Mouse (Mus musculus) stomach, postnatal 0 days (tissue): ENCODE results near the gene Eif3a. TPM values are rescaled to one million over a fixed set of nuclear protein-coding genes. Genes with fewer than 3 reads are reported as not detected.

Experiments used
- ATAC-seq: fragments of 200-750 bp; cut with Nextera tagmentation; 2 replicates; pipeline ENCODE4 v1.8.0; 2017; ENCODE audit not compliant: low FRiP score, low TSS enrichment
- DNase-seq: peaks from one replicate; pipeline ENCODE4 v3.0.0-alpha.2; 2016; ENCODE audit warnings: low spot score
- H3K27ac ChIP-seq: fragments of 300-500 bp; sonication (generic); replicated peaks from 2 replicates; pipeline ENCODE4 v1.5.1; 2014; ENCODE audit warnings: mild to moderate bottlenecking, control low read depth
- H3K27me3 ChIP-seq: fragments of 300-500 bp; sonication (generic); 2 replicates; pipeline ENCODE4 v1.6.1; 2014; ENCODE audit warnings: low read length; ENCODE audit not compliant: control insufficient read depth, insufficient read depth
- H3K36me3 ChIP-seq: fragments of 300-500 bp; sonication (generic); 2 replicates; pipeline ENCODE4 v1.6.1; 2014; ENCODE audit warnings: low read length, mixed read lengths; ENCODE audit not compliant: control insufficient read depth, insufficient read depth
- H3K4me1 ChIP-seq: fragments of 300-500 bp; sonication (generic); replicated peaks from 2 replicates; pipeline ENCODE4 v1.6.1; 2014; ENCODE audit warnings: antibody characterized with exemption; ENCODE audit not compliant: control insufficient read depth, insufficient read depth
- H3K4me2 ChIP-seq: fragments of 300-500 bp; sonication (generic); replicated peaks from 2 replicates; pipeline ENCODE4 v1.6.1; 2014; ENCODE audit warnings: low read depth, mild to moderate bottlenecking, control low read depth, moderate library complexity
- H3K4me3 ChIP-seq: fragments of 300-500 bp; sonication (generic); 2 replicates; pipeline ENCODE4 v1.5.1; 2014; ENCODE audit warnings: low read depth, low read length, control low read depth
- H3K9ac ChIP-seq: fragments of 300-500 bp; sonication (generic); 2 replicates; pipeline ENCODE4 v1.6.1; 2014; ENCODE audit warnings: mild to moderate bottlenecking, low read length, control low read depth, mixed read lengths
- H3K9me3 ChIP-seq: fragments of 300-500 bp; sonication (generic); 2 replicates; pipeline ENCODE4 v1.6.1; 2016; ENCODE audit warnings: low read length; ENCODE audit not compliant: control insufficient read depth
- CTCF ChIP-seq: IDR thresholded peaks from 2 replicates; pipeline ENCODE4 v1.5.1; 2016; ENCODE audit warnings: antibody characterized with exemption, low read depth, mild to moderate bottlenecking, moderate library complexity
- EP300 ChIP-seq: optimal IDR thresholded peaks from 2 replicates; pipeline ENCODE3; 2016; ENCODE audit warnings: antibody characterized with exemption
- WGBS: fragments of 180-500 bp; shearing (Covaris S2); extraction: QIAGEN DNeasy Blood & Tissue Kit; methylation state at CpG from one replicate; pipeline ENCODE4 v1.1.7; 2014; 5-methylcytosine and 5-hydroxymethylcytosine counted together
- microRNA-seq: library from miRNA; unstranded; fragments of <30 nt; microRNA quantifications from one replicate; pipeline ENCODE4, GENCODE M21; 2016
- polyA plus RNA-seq: library from polyadenylated mRNA; unstranded; fragments of >200 nt; fragmentation: Nextera tagmentation; extraction: Ambion mirVana; gene quantifications from 2 replicates; pipeline ENCODE4 v1.2.1, GENCODE M21; 2015

The Eif3a gene
- polyA plus RNA-seq, 1 experiment from 2014 or later: 60.1 TPM

DNA sequence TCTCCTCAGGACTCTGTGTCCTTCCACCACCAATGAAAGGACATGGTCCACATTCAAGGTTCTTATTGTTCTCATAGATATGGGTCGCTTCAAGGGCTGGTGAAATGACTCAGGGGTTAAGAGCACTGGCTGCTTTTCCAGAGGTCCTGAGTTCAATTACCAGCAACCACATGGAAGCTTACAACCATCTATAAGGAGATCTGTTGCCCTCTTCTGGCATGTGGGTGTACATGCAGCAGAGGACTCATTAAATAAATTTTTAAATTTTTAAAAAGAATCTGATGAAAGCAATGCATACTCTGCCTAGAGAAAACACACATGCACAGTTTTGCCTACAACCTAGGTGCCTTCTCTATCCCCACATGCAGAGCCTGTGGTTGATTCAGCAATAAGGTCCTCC, 49.9 kb downstream of the Eif3a start:
- ATAC-seq (no peak), DNase-seq (no peak)
- no peak overlapping the region for H3K9ac ChIP-seq
- H3K4me1 ChIP-seq: no peaks in the 10 kb centered on the region
- no peaks in the 10 kb centered on the region for H3K36me3 ChIP-seq
- WGBS: 58% methylated on average over 1 of the region's 1 CpGs
- H3K27ac ChIP-seq: no peak overlapping the region
- no peak overlapping the region for H3K4me3 ChIP-seq
- no peaks in the 10 kb centered on the region for H3K9me3 ChIP-seq
- no peak overlapping the region for H3K4me2 ChIP-seq
- H3K27me3 ChIP-seq: no peaks in the 10 kb centered on the region
- no peak for TF ChIP-seq EP300
- TF ChIP-seq CTCF: peak; percentile 17; the same call in 1 of the 2 replicates

DNA sequence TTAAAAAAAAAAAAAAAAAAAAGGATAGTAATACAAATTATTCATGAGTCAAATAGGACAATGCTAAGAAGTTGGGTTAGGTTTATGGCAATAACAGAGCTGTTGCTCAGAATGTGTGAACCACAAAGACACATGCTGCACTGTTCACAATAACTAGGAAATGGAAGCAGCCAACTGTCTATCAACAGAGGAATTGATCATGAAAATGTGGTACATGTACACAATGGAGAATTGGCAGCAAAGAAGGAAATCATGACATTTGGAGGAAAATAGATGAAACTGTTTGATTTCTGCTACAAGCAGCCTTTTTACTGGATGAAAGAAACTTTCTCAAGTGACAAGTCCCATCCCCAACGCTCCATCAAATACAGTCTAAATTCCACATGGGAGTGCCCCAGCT, 58.5 kb downstream of the Eif3a start:
- H3K4me1 ChIP-seq: no peaks in the 10 kb centered on the region
- no peaks in the 10 kb centered on the region for H3K27me3 ChIP-seq
- TF ChIP-seq CTCF (no peak), EP300 (no peak)
- WGBS: 78% methylated on average over 1 of the region's 1 CpGs
- H3K4me3 ChIP-seq: no peak overlapping the region
- no peak for ATAC-seq
- H3K4me2 ChIP-seq: no peak overlapping the region
- DNase-seq: no peak
- no peak overlapping the region for H3K27ac ChIP-seq
- H3K9me3 ChIP-seq: no peaks in the 10 kb centered on the region
- H3K36me3 ChIP-seq: no peaks in the 10 kb centered on the region
- no peak overlapping the region for H3K9ac ChIP-seq

DNA sequence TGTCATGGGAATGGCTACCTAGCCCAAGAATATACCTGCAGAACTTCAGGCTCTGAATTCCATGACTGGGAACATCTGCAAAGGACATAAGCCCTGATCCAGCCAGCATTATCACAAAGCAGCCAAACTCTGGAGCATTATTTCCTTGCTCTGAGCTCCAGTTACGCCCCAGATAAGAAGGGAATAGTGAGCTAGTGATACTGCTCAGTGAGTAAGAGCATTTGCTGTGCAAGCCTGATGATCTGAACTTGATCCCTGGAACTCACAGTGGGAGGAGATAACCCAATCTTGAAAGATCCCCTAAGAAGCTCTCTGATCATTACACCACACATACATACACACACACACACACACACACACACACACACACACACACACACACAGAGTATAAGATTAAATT, 59.2 kb downstream of the Eif3a start:
- Histone ChIP-seq H3K4me3 (no peak overlapping the region), H3K4me2 (no peak overlapping the region), H3K4me1 (no peaks in the 10 kb centered on the region), H3K27me3 (no peaks in the 10 kb centered on the region), H3K9me3 (no peaks in the 10 kb centered on the region), H3K36me3 (no peaks in the 10 kb centered on the region), H3K27ac (no peak overlapping the region), H3K9ac (no peak overlapping the region)
- no peak for TF ChIP-seq EP300
- no peak for TF ChIP-seq CTCF
- ATAC-seq (no peak), DNase-seq (no peak)
- 46% methylated on average over 1 of the region's 1 CpGs for WGBS

DNA sequence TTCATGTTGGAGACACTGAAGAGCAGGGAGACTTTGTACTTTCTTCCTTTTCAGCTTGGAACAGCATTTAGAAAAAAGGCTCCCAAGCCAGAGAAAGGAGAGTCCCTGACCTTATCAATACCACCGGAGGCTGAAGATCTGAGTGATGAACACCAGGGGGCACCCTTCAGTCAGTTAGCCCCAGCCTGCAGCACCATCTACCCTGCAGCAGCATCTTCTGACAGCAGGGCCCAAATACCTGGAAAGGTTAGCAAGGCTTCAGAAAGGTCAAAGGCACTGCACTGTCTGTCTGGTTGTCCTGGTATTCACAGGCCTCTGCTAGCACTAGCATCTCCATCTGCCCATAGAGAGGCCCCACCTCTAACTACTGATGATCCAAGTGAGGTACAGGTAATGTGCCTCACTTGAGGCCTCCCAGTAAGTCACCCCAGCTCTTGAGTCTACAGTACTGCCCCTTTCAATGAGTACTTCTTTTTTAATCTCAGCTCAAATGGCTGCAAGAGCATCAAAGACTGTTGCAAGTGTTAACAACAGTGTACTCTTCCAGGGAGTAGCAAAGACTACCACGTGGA, 60.1 kb downstream of the Eif3a start:
- H3K9ac ChIP-seq: no peak overlapping the region

DNA sequence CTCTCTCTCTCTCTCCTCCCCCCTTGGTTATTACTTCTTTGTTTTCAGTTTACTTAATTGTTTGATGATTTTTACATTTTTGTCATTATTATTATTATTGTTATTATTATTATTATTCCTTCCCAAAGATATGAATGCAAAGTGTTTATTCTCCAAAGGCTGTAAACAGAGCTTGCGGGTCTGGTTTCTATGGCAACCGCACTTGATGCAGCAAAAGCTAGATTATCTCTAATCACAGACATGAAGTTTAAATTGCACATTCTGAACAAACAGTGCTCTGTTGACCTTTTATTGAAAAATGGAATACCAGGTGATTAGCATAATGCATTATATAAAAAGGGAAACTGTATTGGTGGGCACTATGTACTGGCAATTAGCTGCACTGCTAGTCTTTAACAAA, 74.1 kb downstream of the Eif3a start:
- H3K36me3 ChIP-seq: no peaks in the 10 kb centered on the region
- no peaks in the 10 kb centered on the region for H3K27me3 ChIP-seq
- H3K27ac ChIP-seq: no peak overlapping the region
- no peak overlapping the region for H3K9ac ChIP-seq
- DNase-seq (no peak), ATAC-seq (no peak)
- H3K4me3 ChIP-seq: no peak overlapping the region
- H3K4me2 ChIP-seq: no peak overlapping the region
- H3K4me1 ChIP-seq: no peaks in the 10 kb centered on the region
- no peak for TF ChIP-seq EP300
- no peak for TF ChIP-seq CTCF
- no peaks in the 10 kb centered on the region for H3K9me3 ChIP-seq
- WGBS: 97% methylated on average over 2 of the region's 2 CpGs

More for the DNA sequence above, 60.1 kb downstream of the Eif3a start:
- ATAC-seq (0 out of 2 replicates have a peak, but pooled peaks have one; percentile 42), DNase-seq (peak; percentile 30)
- Histone ChIP-seq H3K4me3 (no peak overlapping the region), H3K4me1 (no peaks in the 10 kb centered on the region), H3K36me3 (no peaks in the 10 kb centered on the region), H3K4me2 (no peak overlapping the region), H3K9me3 (no peaks in the 10 kb centered on the region), H3K27ac (no peak overlapping the region), H3K27me3 (no peaks in the 10 kb centered on the region)
- TF ChIP-seq EP300 (no peak), CTCF (peak; percentile 73)
- 48% methylated on average over 2 of the region's 2 CpGs for WGBS

DNA sequence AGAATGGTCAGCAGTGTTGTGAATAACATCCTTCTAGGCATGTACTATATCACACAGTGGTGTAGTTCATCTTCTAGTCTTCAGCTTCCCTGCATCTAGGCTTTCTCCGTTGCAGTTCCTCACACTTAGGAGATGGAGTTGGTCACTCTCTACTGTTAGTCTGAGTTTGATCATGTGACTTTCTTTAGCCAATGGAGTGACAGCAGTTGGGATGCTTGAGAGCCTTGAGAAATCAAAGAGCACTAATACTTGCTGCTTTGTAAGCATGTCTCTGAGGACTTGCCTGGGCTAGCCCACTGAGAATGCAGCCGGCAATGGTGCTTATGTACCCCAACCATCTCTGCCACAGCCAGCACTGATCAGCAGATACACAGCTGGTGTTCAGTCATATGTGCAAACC, 77.9 kb downstream of the Eif3a start:
- Histone ChIP-seq H3K36me3 (no peaks in the 10 kb centered on the region), H3K9ac (no peak overlapping the region), H3K9me3 (no peaks in the 10 kb centered on the region), H3K4me2 (no peak overlapping the region), H3K4me1 (no peaks in the 10 kb centered on the region), H3K4me3 (no peak overlapping the region), H3K27me3 (no peaks in the 10 kb centered on the region), H3K27ac (no peak overlapping the region)
- 75% methylated on average over 2 of the region's 2 CpGs for WGBS
- DNase-seq (no peak), ATAC-seq (no peak)
- no peak for TF ChIP-seq EP300
- no peak for TF ChIP-seq CTCF

Small RNAs within 50 kb of the gene (microRNA-seq; reads per million reads assigned to microRNA genes)
- not detected for gene mmu-mir-3084-1

Other genes starting within 250 kb of the Eif3a start
- gene Cacul1, start 209.6 kb downstream of the Eif3a start, polyA plus RNA-seq: 10.9 and 11.0 TPM in 2 replicates
- 0.71 and 0.81 TPM in 2 replicates for gene Nanos1, start 34.7 kb downstream of the Eif3a start, polyA plus RNA-seq
- 23.6 and 24.5 TPM in 2 replicates for gene Fam45a, start 20.9 kb upstream of the Eif3a start, polyA plus RNA-seq
- 2.2 and 2.8 TPM in 2 replicates for gene Sfxn4, start 70.8 kb upstream of the Eif3a start, polyA plus RNA-seq
- gene Prdx3, start 83.9 kb upstream of the Eif3a start, polyA plus RNA-seq: 123 and 127 TPM in 2 replicates
- gene Grk5, start 99.1 kb upstream of the Eif3a start, polyA plus RNA-seq: 1.0 and 1.1 TPM in 2 replicates